Mouse (Mus musculus) megakaryocyte progenitor cell, adult 5-6 weeks (primary cell): Measurements from ENCODE around the gene Gm9125. TPM values are rescaled to one million over a fixed set of nuclear protein-coding genes. Genes with fewer than 3 reads are reported as not detected.
"Not testable (repeated sequence)": the region's sequence is repeated elsewhere in the genome, so short reads cannot be mapped to it uniquely, and the experiment has no call there.

Source experiments
- ATAC-seq: replicated peaks from 2 replicates; pipeline ENCODE4 v1.8.0; 2016; ENCODE audit warnings: mild to moderate bottlenecking, moderate TSS enrichment, inconsistent platforms; ENCODE audit not compliant: poor library complexity
- total RNA-seq, 2 experiments: library from RNA; stranded (forward) in 1 of 2; stranded (reverse) in 1 of 2; fragments of 157-497, 149-512 nt in 1 of 2; fragments of 200-1000 nt in 1 of 2; gene quantifications; 2 replicates each; pipeline versions ENCODE4 v1.2.3 to v1.2.4; 2015 to 2017

Gene Gm9125
- total RNA-seq (2015) (not detected in 2 replicates), total RNA-seq (2017) (not detected in 2 replicates)

DNA sequence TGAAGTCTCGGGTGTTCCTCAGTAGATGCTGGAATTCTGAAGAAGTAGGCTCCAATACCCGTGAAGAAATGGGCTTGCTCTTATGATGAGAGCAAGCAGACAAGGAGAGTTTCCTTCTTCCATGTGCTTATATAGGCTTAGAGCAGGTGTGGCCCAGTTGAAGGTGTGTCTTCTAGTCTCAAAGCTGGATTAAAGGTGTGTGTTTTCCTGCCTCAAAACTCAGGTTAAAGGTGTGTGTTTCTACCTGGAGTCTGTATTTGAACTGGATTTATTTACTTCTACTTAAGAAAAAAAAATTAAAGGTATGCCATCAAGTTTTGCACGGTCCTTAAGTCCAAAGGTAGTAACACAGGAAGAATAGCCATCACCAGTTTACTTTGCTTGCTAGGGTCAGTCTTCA, at the start of gene Gm9125:
TSS of gene Gm9125 (minus strand) at position 101 of the 400 bp plus-strand sequence.
- not testable (repeated sequence) for ATAC-seq

- ATAC-seq = not testable (repeated sequence)
Observed at GRCm38 (mm10) chr3:94072544-94072943, 17.9 kb upstream of the Gm9125 start, which contains the start of gene Gm10697. Gene Gm10697 (minus strand): TSS chr3:94072644.

DNA sequence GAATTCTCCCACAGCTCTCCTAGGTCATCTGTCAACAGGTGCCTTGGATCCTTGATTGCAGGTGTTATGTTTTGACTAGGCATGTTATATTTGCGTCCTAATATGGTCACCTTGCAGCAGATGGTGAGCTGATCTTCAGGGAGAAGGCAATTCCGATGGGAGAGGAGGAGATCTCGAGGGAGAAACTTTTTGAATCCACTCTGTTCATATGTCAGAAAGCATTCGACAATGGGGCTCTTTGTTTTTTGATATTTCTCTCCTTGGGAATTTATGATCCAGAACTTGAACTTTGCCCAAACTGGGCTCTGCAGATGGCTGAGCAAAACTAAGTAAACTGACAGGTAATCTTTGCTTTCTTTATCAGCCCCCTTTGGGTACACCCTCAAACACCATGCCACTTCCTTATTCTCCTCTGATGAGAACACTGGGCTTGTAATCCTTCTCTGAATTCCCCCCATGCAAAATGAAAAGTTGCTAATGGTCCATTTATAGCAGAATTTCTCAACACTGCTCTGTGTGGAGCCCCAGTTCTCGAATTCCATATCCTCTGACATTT, 5.0 kb downstream of the Gm9125 start:
- ATAC-seq = not testable (repeated sequence)

GRCm38 (mm10) chr3:94038241-94038640, 16.4 kb downstream of the Gm9125 start:
- ATAC-seq = not testable (repeated sequence)

GRCm38 (mm10) chr3:94034400-94034799, 20.3 kb downstream of the Gm9125 start:
- not testable (repeated sequence) for ATAC-seq

Other genes starting within 250 kb of the Gm9125 start
- gene Tdpoz3, start 228.9 kb downstream of the Gm9125 start, total RNA-seq (2015) = not detected in 2 replicates
- gene Tdpoz3, start 228.9 kb downstream of the Gm9125 start, total RNA-seq (2017) = not detected in 2 replicates
- gene Gm9117, start 111.3 kb downstream of the Gm9125 start, total RNA-seq (2015) = not detected in 2 replicates
- gene Gm9117, start 111.3 kb downstream of the Gm9125 start, total RNA-seq (2017) = not detected in 2 replicates
- gene Tdpoz5, start 93.6 kb downstream of the Gm9125 start, total RNA-seq (2015) = not detected in 2 replicates
- not detected in 2 replicates for gene Tdpoz5, start 93.6 kb downstream of the Gm9125 start, total RNA-seq (2017)
- gene Gm10697, start 17.8 kb upstream of the Gm9125 start, total RNA-seq (2015) = not detected in 2 replicates
- not detected in 2 replicates for gene Gm10697, start 17.8 kb upstream of the Gm9125 start, total RNA-seq (2017)
- not detected in 2 replicates for gene Gm10696, start 123.3 kb upstream of the Gm9125 start, total RNA-seq (2015)
- gene Gm10696, start 123.3 kb upstream of the Gm9125 start, total RNA-seq (2017) = 0.29 TPM in 1 of 2 replicates, not detected in the other
- gene Gm5286, start 141.8 kb upstream of the Gm9125 start, total RNA-seq (2015) = not detected in 2 replicates
- gene Gm5286, start 141.8 kb upstream of the Gm9125 start, total RNA-seq (2017) = not detected in 2 replicates
- gene Gm4778, start 209.2 kb upstream of the Gm9125 start, total RNA-seq (2015) = not detected in 2 replicates
- gene Gm4778, start 209.2 kb upstream of the Gm9125 start, total RNA-seq (2017) = not detected in 2 replicates